Mouse (Mus musculus): ENCODE results near the gene Frmd4a. TPM values are rescaled to one million over a fixed set of nuclear protein-coding genes. Genes with fewer than 3 reads are reported as not detected.
"Not testable (repeated sequence)": the region's sequence is repeated elsewhere in the genome, so short reads cannot be mapped to it uniquely, and the experiment has no call there.

Gene Frmd4a
- polyA plus RNA-seq, 1 experiment from 2014 or later, result 57.1 TPM

DNA sequence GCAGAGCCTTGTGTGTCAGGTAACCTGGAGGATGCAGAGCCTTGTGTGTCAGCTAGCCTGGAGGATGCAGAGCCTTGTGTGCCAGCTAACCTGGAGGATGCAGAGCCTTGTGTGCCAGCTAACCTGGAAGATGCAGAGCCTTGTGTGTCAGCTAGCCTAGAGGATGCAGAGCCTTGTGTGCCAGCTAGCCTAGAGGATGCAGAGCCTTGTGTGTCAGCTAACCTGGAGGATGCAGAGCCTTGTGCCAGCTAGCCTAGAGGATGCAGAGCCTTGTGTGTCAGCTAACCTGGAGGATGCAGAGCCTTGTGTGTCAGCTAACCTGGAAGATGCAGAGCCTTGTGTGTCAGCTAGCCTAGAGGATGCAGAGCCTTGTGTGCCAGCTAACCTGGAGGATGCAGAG lies 601.6 kb downstream of the Frmd4a start:
- not testable (repeated sequence) for H3K4me1 ChIP-seq (replicated peaks); H3K9ac ChIP-seq (replicated peaks); H3K4me2 ChIP-seq (replicated peaks); ATAC-seq; H3K27me3 ChIP-seq; H3K4me3 ChIP-seq (replicated peaks); H3K27ac ChIP-seq; H3K9me3 ChIP-seq
- H3K36me3 ChIP-seq, result peaks cover 18% of the 10 kb centered on the region

DNA sequence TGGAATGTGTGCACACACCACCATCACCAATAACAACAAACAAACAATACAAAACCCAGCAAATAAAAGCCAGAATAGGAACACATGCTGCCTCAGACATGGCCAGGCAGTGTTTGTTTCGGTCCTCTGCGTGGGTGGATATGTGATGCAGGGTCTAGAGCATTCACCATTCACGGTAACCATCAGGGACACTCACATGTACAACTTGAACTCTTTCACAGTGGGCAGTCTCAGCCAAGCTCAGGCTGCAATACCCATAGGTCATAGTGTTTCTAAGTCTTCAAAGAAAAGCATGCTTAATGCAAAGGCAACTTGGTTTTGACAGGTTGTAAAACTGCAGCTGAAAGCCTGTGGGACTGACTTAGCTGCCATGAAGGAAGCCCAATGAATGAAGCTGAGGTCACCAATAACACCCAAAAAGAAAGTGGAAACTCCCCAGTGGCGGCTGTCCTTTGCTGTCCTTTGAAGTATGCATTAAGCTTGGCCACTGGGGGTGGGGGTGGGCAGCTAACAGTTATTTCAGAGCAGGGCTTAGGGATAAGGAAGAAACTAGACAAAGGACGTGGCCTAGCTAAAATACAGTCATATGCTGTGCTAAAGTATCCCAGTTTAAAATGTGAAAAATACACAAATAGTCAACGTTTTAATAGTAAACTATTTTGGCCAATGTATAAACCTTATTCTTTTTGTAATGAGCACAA lies 602.5 kb downstream of the Frmd4a start:
- Histone ChIP-seq H3K4me3 (replicated peaks) (no peak overlapping the region), H3K9me3 (no peaks in the 10 kb centered on the region), H3K9ac (replicated peaks) (no peak overlapping the region), H3K4me2 (replicated peaks) (no peak overlapping the region), H3K27me3 (no peaks in the 10 kb centered on the region), H3K27ac (no peak overlapping the region), H3K4me1 (replicated peaks) (peaks cover 9% of the 10 kb centered on the region), H3K36me3 (peaks cover 22% of the 10 kb centered on the region)
- WGBS, result 50% methylated on average over 6 of the region's 6 CpGs
- no peak for ATAC-seq

DNA sequence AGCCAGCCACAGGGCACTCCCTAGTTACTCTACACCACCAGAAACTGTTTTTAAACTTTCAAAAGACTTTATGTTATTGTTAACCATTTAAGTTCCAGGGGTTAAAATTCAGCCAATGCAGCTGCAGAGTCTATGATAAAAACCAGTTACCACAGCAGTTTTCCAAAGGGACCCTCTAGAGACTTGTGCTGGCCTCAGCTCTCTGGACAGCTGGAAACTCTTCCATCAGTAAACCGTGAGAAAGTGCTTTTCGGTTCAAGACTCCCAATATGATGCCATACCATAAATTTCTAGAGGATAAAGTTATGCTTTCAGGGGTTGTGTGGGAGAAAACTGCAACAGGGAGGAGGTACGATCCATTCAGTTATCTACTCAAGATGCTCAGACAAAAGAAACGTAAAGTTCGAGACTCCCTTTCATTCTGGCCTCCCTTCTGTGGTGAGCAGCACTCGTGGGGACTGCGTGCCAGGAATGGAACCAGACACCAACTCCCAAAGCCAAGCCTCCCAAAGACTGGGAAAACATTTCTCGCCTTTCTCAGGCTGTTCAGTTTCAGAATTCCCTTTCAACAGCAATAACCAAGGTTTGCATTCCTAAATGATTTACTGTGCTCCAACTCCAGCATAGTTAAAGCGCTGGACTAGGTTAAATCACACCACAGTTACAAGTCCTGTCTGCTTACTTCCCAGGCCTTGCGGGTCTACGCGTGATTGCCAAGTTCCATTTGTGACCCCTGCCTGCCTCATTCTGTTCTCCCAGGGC lies 603.3 kb downstream of the Frmd4a start:
- Histone ChIP-seq H3K36me3 (peaks cover 22% of the 10 kb centered on the region), H3K9me3 (no peaks in the 10 kb centered on the region), H3K9ac (replicated peaks) (no peak overlapping the region), H3K27me3 (no peaks in the 10 kb centered on the region), H3K27ac (no peak overlapping the region), H3K4me3 (replicated peaks) (no peak overlapping the region), H3K4me2 (replicated peaks) (no peak overlapping the region), H3K4me1 (replicated peaks) (peaks cover 9% of the 10 kb centered on the region)
- ATAC-seq, result no peak
- WGBS, result 81% methylated on average over 12 of the region's 12 CpGs

DNA sequence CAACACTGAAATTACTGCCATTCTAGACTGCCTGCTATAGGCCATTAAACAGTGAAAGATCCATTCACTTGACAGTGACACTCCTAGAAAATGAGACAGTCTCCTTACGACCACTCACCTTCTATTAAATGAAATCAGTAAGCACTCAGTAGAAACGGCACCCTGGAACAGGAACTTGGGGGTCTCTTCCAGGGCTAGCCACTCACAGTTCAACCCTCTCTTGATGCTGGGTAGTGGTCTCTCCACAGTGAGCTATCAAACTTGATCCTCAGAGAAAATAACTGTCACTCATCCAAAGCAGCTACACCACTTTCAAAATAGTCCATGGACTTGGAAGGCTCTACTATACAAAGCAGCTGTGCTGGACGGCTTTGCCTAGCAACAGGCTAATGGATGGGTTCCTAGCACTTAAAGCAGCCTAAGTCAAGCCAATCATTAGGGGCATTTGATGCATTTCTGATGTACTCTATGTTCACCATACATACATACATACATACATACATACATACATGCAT lies 604.0 kb downstream of the Frmd4a start:
- H3K27ac ChIP-seq, result no peak overlapping the region
- 79% methylated on average over 3 of the region's 3 CpGs for WGBS
- ATAC-seq, result no peak
- peaks cover 27% of the 10 kb centered on the region for H3K36me3 ChIP-seq
- H3K4me3 ChIP-seq (replicated peaks), result no peak overlapping the region
- H3K9ac ChIP-seq (replicated peaks), result no peak overlapping the region
- no peaks in the 10 kb centered on the region for H3K27me3 ChIP-seq
- peaks cover 9% of the 10 kb centered on the region for H3K4me1 ChIP-seq (replicated peaks)
- no peaks in the 10 kb centered on the region for H3K9me3 ChIP-seq
- no peak overlapping the region for H3K4me2 ChIP-seq (replicated peaks)

DNA sequence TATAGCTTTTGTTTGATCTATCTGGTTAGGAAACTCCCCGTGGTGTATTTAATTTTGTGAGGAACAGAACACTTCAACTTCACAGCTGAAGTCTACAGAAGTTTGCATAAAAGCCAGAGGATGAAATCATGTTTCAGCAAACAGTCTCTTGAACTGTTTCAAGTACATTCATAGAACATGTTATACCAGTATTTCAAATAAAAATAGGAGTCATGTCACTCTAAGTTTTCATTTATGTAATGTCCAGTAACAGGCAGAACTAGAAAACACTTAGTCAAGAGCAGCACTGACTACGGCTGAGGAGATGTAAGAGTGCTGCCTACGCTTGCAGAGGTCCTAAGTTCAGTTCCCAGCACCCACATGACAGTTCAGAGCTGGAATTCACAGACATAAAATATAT lies 609.4 kb downstream of the Frmd4a start:
- no peaks in the 10 kb centered on the region for H3K4me1 ChIP-seq (replicated peaks)
- no peaks in the 10 kb centered on the region for H3K9me3 ChIP-seq
- WGBS, result 96% methylated on average over 3 of the region's 3 CpGs
- ATAC-seq, result no peak
- H3K36me3 ChIP-seq, result peaks cover 56% of the 10 kb centered on the region
- H3K4me3 ChIP-seq (replicated peaks), result no peak overlapping the region
- no peaks in the 10 kb centered on the region for H3K27me3 ChIP-seq
- H3K27ac ChIP-seq, result no peak overlapping the region
- no peak overlapping the region for H3K9ac ChIP-seq (replicated peaks)
- no peak overlapping the region for H3K4me2 ChIP-seq (replicated peaks)

DNA sequence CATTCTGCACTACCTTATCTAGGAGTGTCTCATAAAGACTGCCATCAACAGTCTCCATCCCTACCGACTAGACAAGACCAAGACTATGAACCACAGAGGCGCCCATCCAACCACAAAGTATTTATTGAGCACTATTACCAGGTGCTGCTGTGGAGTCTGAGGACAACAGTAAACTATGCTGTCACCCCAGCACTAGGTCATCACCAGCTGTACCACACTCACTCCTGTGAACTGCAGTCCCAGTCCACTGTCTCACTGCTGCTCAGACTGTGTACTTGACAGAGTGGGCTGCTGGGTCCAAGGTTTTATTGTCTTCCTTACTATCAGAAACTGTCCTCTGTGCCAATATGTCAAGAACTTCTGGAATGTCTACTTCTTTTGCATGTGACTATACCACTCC lies 611.4 kb downstream of the Frmd4a start:
- no peak overlapping the region for H3K27ac ChIP-seq
- H3K4me3 ChIP-seq (replicated peaks), result no peak overlapping the region
- no peak for ATAC-seq
- 91% methylated on average over 2 of the region's 2 CpGs for WGBS
- peaks cover 62% of the 10 kb centered on the region for H3K36me3 ChIP-seq
- no peak overlapping the region for H3K4me2 ChIP-seq (replicated peaks)
- no peak overlapping the region for H3K9ac ChIP-seq (replicated peaks)
- no peaks in the 10 kb centered on the region for H3K9me3 ChIP-seq
- no peaks in the 10 kb centered on the region for H3K4me1 ChIP-seq (replicated peaks)
- H3K27me3 ChIP-seq, result no peaks in the 10 kb centered on the region

DNA sequence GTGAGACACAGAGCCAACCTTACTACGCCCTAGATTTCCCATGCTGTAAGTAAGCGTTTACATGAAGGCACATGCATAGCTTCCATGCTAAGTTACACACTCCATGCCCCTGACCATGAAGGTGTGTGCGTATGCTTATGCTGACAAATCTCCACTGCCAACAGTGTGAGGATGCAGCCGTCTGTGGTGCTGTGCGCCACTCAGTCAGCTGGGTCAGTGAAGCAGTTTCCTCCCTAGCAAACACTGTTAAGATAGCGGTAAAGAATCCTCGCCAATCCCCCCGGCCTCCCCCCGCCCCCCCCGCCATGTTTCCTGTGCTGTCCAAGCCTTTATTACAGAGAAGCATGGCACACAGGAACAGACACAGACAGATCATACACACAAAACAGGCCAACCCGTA lies 612.0 kb downstream of the Frmd4a start:
- Histone ChIP-seq H3K36me3 (peaks cover 63% of the 10 kb centered on the region), H3K27me3 (no peaks in the 10 kb centered on the region), H3K4me3 (replicated peaks) (no peak overlapping the region), H3K27ac (no peak overlapping the region), H3K9me3 (no peaks in the 10 kb centered on the region), H3K9ac (replicated peaks) (no peak overlapping the region), H3K4me1 (replicated peaks) (no peaks in the 10 kb centered on the region), H3K4me2 (replicated peaks) (no peak overlapping the region)
- 93% methylated on average over 11 of the region's 11 CpGs for WGBS
- no peak for ATAC-seq

DNA sequence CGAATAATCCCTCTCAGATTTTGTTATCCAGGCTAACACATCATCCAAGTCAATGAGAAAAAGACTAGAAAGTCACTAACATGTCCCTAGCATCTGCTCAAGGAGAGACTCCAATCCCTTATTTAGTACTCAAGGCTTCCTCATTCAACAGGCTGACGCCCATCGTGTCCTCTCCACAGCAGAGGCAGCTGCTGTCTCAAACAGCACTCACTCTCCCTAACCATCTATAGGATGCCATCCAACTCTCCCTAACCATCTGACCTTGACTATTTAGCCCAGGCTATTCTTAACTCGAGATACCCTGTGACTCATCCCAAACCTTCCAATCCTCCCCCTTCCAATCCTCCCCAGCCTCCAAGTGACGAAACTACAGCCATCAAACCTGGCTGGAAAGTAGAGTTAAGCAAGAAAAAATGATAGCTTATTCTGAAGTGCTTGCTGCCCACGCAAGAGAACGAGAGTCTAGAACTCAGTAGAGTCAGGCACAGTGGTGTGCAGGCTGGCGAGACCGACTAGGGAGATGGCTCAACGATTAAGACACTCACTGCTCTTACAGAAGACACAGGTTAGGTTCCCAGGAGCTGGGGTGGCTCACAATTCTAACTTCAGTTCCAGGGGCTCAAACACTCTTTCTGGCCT lies 612.8 kb downstream of the Frmd4a start:
- Histone ChIP-seq H3K4me3 (replicated peaks) (no peak overlapping the region), H3K4me1 (replicated peaks) (no peaks in the 10 kb centered on the region), H3K9ac (replicated peaks) (no peak overlapping the region), H3K27me3 (no peaks in the 10 kb centered on the region), H3K9me3 (no peaks in the 10 kb centered on the region), H3K27ac (no peak overlapping the region), H3K4me2 (replicated peaks) (no peak overlapping the region), H3K36me3 (peaks cover 70% of the 10 kb centered on the region)
- WGBS, result 96% methylated on average over 10 of the region's 10 CpGs
- ATAC-seq, result no peak

DNA sequence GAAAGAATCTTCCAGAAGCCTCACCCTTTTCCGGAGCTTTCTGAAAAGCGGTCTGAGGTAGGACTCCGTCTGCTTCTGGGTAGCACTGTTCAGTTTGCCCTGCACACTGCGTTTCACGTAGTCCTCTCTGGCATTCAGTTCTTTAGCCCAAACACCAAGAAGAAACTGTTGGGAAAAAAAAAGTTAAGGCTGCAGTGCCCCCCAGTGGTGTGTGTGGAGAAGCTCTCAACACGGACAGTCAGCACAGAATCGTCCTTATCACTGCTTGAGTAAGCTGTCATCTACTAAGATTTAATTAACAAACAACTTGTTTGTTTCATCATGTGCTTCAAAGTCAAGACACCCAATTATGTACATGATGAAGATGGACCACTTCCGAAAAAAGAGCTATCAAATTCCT lies 618.3 kb downstream of the Frmd4a start:
- peaks cover 81% of the 10 kb centered on the region for H3K36me3 ChIP-seq
- ATAC-seq, result no peak
- WGBS, result 90% methylated on average over 8 of the region's 8 CpGs
- H3K9me3 ChIP-seq, result no peaks in the 10 kb centered on the region
- H3K4me1 ChIP-seq (replicated peaks), result no peaks in the 10 kb centered on the region
- H3K27ac ChIP-seq, result no peak overlapping the region
- H3K9ac ChIP-seq (replicated peaks), result no peak overlapping the region
- H3K4me2 ChIP-seq (replicated peaks), result no peak overlapping the region
- H3K27me3 ChIP-seq, result no peaks in the 10 kb centered on the region
- no peak overlapping the region for H3K4me3 ChIP-seq (replicated peaks)

DNA sequence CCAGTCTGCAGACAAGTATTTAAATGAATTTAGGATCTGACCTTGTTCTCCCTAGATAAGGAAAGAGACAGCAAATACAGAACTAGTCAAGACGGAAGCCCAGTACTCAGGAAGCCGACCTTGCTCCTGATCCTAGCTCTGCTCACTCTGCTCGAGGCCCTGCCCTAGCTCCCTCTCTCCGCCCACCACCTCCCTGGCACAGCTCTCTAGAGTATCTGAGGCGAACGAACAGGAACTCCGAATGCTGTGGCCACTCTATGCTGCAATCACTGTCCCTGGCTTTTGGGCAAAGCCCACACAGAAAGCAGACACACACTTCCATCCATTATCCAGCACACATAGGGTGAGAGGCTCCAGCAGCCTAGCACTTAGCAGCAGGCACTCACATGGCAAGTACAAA lies 619.1 kb downstream of the Frmd4a start:
- ATAC-seq, result no peak
- Histone ChIP-seq H3K36me3 (peaks cover 79% of the 10 kb centered on the region), H3K9me3 (no peaks in the 10 kb centered on the region), H3K27me3 (no peaks in the 10 kb centered on the region), H3K27ac (no peak overlapping the region), H3K4me2 (replicated peaks) (no peak overlapping the region), H3K4me3 (replicated peaks) (no peak overlapping the region), H3K9ac (replicated peaks) (no peak overlapping the region), H3K4me1 (replicated peaks) (no peaks in the 10 kb centered on the region)
- 89% methylated on average over 7 of the region's 7 CpGs for WGBS

DNA sequence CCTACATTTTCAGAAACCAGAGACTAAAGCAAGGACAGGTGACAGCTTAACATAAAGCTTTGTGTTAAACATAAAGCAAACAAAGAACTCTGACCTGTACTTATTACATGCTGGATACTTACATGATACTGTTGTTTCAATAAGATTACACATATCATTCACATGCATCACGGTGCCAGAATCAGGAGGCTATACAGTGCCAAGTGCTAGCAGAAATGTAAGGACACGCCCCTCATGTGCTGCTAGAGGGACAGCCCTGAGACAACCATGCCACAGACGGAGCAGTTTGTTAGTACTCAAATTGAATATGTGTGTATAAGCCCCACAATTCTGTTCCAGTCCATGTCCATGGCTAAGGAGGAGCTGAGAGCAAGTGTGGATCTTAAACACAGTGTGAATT lies 620.7 kb downstream of the Frmd4a start:
- no peak overlapping the region for H3K4me2 ChIP-seq (replicated peaks)
- H3K27ac ChIP-seq, result no peak overlapping the region
- no peaks in the 10 kb centered on the region for H3K9me3 ChIP-seq
- WGBS, result 93% methylated on average over 3 of the region's 3 CpGs
- ATAC-seq, result no peak
- H3K27me3 ChIP-seq, result no peaks in the 10 kb centered on the region
- no peaks in the 10 kb centered on the region for H3K4me1 ChIP-seq (replicated peaks)
- peaks cover 82% of the 10 kb centered on the region for H3K36me3 ChIP-seq
- no peak overlapping the region for H3K4me3 ChIP-seq (replicated peaks)
- no peak overlapping the region for H3K9ac ChIP-seq (replicated peaks)

DNA sequence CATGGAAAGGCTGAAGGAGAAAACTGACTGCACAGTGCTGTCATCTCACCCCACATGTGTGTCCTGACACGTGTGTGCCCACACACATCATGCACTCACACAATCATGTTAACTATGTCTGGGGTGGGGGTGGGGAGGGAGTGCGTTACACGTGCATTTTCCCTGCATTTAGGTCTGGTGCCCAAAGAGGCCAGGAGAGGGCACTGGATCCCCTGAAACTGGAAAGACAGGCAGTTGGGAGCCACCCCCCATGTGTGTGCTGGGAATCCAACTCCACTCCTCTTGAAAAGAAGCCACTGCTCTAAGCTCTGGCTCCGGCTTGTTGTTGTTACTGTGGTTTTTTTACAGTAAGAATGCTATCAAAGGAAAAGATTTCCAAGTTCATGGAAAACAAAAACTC lies 627.5 kb downstream of the Frmd4a start:
- H3K9ac ChIP-seq (replicated peaks), result no peak overlapping the region
- H3K9me3 ChIP-seq, result no peaks in the 10 kb centered on the region
- H3K27me3 ChIP-seq, result no peaks in the 10 kb centered on the region
- H3K4me1 ChIP-seq (replicated peaks), result peaks cover 6% of the 10 kb centered on the region
- no peak overlapping the region for H3K4me2 ChIP-seq (replicated peaks)
- no peak for ATAC-seq
- peaks cover 57% of the 10 kb centered on the region for H3K36me3 ChIP-seq
- no peak overlapping the region for H3K4me3 ChIP-seq (replicated peaks)
- H3K27ac ChIP-seq, result no peak overlapping the region
- 84% methylated on average over 4 of the region's 4 CpGs for WGBS

Measured in midbrain, embryonic 13.5 days (tissue).